Mouse (Mus musculus) neural tube, embryonic 12.5 days (tissue): ENCODE measurements around the gene Phldb1. TPM values are rescaled to one million over a fixed set of nuclear protein-coding genes. Genes with fewer than 3 reads are reported as not detected.
A peak's percentile ranks its signal among the peaks of the same experiment; 100 is the strongest.

Experiments used
- ATAC-seq: fragments of 200-750 bp; cut with Nextera tagmentation; 2 replicates; pipeline ENCODE4 v1.8.0; 2017; ENCODE audit warnings: low read depth, mild to moderate bottlenecking, moderate TSS enrichment, moderate library complexity; ENCODE audit not compliant: low FRiP score
- H3K27ac ChIP-seq: fragments of 300-500 bp; sonication (generic); 2 replicates; pipeline ENCODE4 v1.5.1; 2016
- H3K27me3 ChIP-seq: fragments of 300-500 bp; sonication (generic); replicated peaks from 2 replicates; pipeline ENCODE4 v1.6.1; 2016; ENCODE audit warnings: mild to moderate bottlenecking
- H3K36me3 ChIP-seq: fragments of 300-500 bp; sonication (generic); 2 replicates; pipeline ENCODE4 v1.6.1; 2016; ENCODE audit warnings: mild to moderate bottlenecking
- H3K4me1 ChIP-seq: fragments of 300-500 bp; sonication (generic); 2 replicates; pipeline ENCODE4 v1.6.1; 2016
- H3K4me2 ChIP-seq: fragments of 300-500 bp; sonication (generic); replicated peaks from 2 replicates; pipeline ENCODE4 v1.6.1; 2016; ENCODE audit warnings: mild to moderate bottlenecking
- H3K4me3 ChIP-seq: fragments of 300-500 bp; sonication (generic); 2 replicates; pipeline ENCODE4 v1.5.1; 2016
- H3K9ac ChIP-seq: fragments of 300-500 bp; sonication (generic); 2 replicates; pipeline ENCODE4 v1.6.1; 2016; ENCODE audit warnings: mild to moderate bottlenecking
- H3K9me3 ChIP-seq: fragments of 300-500 bp; sonication (generic); 2 replicates; pipeline ENCODE4 v1.6.1; 2016; ENCODE audit warnings: mild to moderate bottlenecking
- WGBS: fragments of 180-500 bp; shearing (Covaris S2); methylation state at CpG from one replicate; pipeline ENCODE4 v1.1.7; 2016; 5-methylcytosine and 5-hydroxymethylcytosine counted together
- polyA plus RNA-seq: library from polyadenylated mRNA; unstranded; fragments of >200 nt; fragmentation: Nextera tagmentation; extraction: Ambion mirVana; gene quantifications from 2 replicates; pipeline ENCODE4 v1.2.1, GENCODE M21; 2016

Gene Phldb1
- polyA plus RNA-seq, 1 experiment from 2014 or later: 58.9 TPM

DNA sequence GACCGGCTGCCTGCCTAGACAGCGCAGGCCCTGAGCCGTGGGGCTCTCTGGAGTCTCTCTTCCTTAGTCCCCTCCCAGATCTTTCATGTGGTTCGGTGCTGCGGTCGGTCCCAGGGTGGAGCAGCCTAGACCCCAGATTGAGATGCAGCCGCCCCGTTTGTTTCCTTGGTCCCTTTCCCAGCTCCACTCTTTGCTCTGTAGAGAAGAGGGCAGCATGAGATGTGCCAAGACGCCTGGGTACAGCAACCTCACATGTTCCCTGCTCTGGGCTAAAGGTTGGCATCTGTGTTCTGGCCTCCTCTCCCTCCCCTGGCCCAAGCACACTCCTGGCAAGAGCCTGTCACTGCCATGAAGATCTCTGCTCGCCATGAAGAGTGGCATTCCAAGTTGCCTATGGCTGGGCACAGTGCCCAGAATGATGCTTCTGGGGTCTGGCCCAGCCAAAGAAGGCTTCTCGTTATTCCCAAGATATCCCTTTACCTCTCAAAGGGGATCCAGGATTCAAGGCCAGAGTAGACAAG lies 11.4 kb downstream of the Phldb1 start:
- Histone ChIP-seq H3K4me3 (no peak overlapping the region), H3K36me3 (no peaks in the 10 kb centered on the region), H3K27me3 (no peaks in the 10 kb centered on the region), H3K9me3 (no peaks in the 10 kb centered on the region), H3K9ac (no peak overlapping the region), H3K27ac (peak overlapping the region; percentile 59; the same call in 1 of the 2 replicates), H3K4me1 (peaks cover 75% of the 10 kb centered on the region), H3K4me2 (0 out of 2 replicates have a peak overlapping the region, but pooled peaks have one; percentile 1)
- no peak for ATAC-seq
- 76% methylated on average over 11 of the region's 11 CpGs for WGBS

DNA sequence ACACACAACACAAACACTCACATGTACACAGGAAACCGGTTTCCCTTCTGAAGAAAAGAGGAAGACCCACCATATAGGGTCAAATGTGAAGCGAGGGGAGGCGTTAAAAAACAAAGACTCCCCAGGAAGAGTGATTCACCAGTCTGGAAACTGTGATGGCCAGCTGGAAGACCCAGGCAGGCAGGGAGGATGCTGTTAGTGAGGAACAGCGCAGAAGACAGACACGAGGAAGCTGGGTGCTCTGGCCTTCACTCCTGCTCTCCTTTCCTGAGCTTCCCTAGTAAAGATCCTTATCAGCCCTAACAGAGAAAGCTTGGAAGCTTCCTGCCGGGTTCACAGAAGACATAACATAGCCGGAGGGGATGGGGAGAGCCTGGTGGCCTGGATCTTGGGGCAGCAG lies 12.0 kb downstream of the Phldb1 start:
- peaks cover 75% of the 10 kb centered on the region for H3K4me1 ChIP-seq
- no peaks in the 10 kb centered on the region for H3K9me3 ChIP-seq
- no peak for ATAC-seq
- H3K4me2 ChIP-seq: peak overlapping the region; percentile 1; the same call in 1 of the 2 replicates
- H3K9ac ChIP-seq: no peak overlapping the region
- H3K4me3 ChIP-seq: no peak overlapping the region
- WGBS: 47% methylated on average over 7 of the region's 7 CpGs
- H3K36me3 ChIP-seq: peaks cover 2% of the 10 kb centered on the region
- H3K27me3 ChIP-seq: no peaks in the 10 kb centered on the region
- peak overlapping the region; percentile 59; the same call in 1 of the 2 replicates for H3K27ac ChIP-seq

DNA sequence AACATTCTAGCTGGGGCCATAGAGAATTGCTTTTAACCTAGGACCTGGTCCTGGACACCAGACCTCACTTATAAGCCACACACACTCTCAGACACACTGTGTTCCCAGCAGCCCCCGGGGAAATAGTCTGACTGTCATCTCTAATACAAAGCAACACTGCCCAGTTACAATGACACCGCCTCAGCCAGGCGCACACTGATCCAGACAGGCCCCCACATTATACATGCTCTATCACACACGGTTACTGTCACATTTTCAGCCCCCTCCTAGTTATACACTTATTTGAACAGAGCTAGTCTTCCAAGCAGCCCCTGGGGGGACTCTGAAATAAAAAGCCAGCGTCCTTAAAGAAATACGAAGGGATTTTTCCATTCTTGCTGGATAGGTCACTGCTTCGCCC lies 12.4 kb downstream of the Phldb1 start:
- no peak for ATAC-seq

DNA sequence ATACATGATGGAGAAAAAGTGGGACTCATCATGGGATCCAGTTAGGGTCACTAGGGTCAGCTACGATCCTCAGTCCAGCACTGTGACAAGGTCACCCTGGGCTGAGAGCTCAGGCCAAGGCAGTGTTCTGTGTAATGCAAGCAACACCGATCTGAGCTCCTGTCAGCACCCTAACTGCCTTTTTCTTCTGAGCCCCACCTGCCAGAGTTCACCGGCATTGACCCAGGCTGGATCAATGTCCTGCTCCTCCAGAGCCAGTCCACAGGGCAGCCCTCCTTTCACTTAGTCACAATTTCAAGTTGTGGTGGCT lies 13.2 kb downstream of the Phldb1 start:
- Histone ChIP-seq H3K9ac (no peak overlapping the region), H3K4me3 (no peak overlapping the region)

More for the DNA sequence above, 12.4 kb downstream of the Phldb1 start:
- Histone ChIP-seq H3K27ac (no peak overlapping the region), H3K9ac (peak overlapping the region; percentile 6; the same call in 1 of the 2 replicates), H3K4me1 (peaks cover 75% of the 10 kb centered on the region), H3K4me2 (no peak overlapping the region), H3K27me3 (no peaks in the 10 kb centered on the region), H3K36me3 (peaks cover 7% of the 10 kb centered on the region), H3K9me3 (no peaks in the 10 kb centered on the region), H3K4me3 (no peak overlapping the region)
- WGBS: 59% methylated on average over 7 of the region's 7 CpGs

DNA sequence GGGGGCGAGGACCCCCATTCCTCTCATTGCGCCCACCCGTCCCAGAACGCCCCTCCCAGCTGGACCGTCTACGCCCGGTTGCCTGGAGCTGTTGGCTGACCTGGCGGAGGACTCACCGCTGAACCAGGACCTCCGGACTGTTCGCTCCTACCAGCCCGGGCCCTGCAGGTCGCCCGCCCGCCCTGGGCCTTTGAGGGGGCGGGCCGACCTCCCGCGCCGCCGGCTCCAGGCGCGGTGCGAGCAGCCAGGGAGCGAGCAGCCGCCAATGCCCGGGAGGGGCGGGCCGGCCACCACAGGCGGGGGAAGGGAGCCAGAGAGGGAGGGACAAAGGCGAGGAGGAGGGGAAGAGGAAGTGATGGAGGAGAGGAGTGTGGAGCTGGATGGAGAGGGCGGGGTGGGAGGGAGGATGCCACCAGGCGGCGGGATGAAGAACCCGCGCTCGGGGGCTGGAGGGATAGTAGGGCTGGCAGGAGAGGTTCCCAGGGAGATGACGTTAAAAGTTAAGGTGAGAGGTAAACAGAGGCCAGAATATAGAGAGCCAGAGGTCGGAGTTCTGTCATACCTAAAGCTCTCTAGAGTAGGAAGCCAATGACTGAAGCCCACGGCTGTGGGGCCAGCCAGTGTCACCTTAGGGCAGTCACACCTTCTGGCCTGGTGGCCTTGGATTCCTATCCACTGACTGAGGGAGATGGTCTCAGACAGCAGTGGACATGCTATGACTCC lies 13.7 kb downstream of the Phldb1 start:
- peak; percentile 77 for ATAC-seq

More for the DNA sequence above, 13.2 kb downstream of the Phldb1 start:
- Histone ChIP-seq H3K9me3 (no peaks in the 10 kb centered on the region), H3K36me3 (peaks cover 13% of the 10 kb centered on the region), H3K27me3 (no peaks in the 10 kb centered on the region), H3K27ac (no peak overlapping the region), H3K4me1 (peaks cover 69% of the 10 kb centered on the region), H3K4me2 (peak overlapping the region; percentile 87)
- ATAC-seq: no peak
- WGBS: 89% methylated on average over 3 of the region's 3 CpGs

DNA sequence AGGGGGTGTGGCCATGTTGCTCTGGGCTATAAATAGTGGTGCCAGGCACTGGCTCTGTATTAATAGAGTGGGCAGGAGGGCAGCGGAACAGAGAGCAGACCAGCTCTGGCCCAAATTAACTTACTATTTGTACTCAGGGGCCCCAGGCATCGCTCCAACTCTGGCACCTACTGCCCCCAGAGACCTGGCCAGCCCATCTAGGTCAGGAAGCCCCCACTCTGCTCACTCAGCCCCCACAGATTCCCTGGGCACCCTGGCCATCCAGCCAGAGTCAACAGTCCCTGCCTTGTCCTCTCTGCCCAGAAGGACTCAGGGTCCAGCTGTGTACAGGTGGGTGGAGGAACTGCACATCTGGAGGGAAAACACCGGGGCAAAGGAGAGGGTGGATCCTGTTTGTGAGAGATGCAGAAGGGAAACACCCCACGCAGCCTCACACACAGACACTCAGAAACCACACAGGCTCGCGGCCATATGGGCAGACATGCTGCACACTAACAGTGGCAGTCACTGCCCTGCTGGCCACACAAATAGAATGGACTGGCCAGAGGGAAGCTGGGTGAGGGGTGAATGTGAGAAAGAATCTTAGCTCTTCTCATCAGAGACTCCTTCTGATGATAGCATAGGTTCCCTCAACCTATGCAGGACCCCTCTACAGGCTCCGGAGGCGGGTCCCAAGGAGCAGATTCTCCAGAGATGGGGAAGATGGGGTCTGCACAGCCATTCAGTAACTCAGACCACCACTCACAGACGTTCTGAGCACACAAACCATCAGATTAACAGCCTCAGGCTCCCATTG lies 14.4 kb downstream of the Phldb1 start:
- Histone ChIP-seq H3K36me3 (peaks cover 25% of the 10 kb centered on the region), H3K4me3 (peak overlapping the region; percentile 78), H3K27me3 (no peaks in the 10 kb centered on the region), H3K9me3 (no peaks in the 10 kb centered on the region), H3K9ac (peak overlapping the region; percentile 83), H3K4me2 (peak overlapping the region; percentile 87), H3K27ac (peak overlapping the region; percentile 33; the same call in 1 of the 2 replicates), H3K4me1 (peaks cover 56% of the 10 kb centered on the region)
- WGBS: 21% methylated on average over 9 of the region's 9 CpGs
- peak; percentile 39 for ATAC-seq

More for the DNA sequence above, 13.7 kb downstream of the Phldb1 start:
- H3K36me3 ChIP-seq: peaks cover 18% of the 10 kb centered on the region
- H3K4me1 ChIP-seq: peaks cover 64% of the 10 kb centered on the region
- H3K27ac ChIP-seq: peak overlapping the region; percentile 33; the same call in 1 of the 2 replicates
- peak overlapping the region; percentile 87 for H3K4me2 ChIP-seq
- peak overlapping the region; percentile 83 for H3K9ac ChIP-seq
- H3K4me3 ChIP-seq: peak overlapping the region; percentile 78
- no peaks in the 10 kb centered on the region for H3K9me3 ChIP-seq
- 2% methylated on average over 40 of the region's 40 CpGs for WGBS
- no peaks in the 10 kb centered on the region for H3K27me3 ChIP-seq

DNA sequence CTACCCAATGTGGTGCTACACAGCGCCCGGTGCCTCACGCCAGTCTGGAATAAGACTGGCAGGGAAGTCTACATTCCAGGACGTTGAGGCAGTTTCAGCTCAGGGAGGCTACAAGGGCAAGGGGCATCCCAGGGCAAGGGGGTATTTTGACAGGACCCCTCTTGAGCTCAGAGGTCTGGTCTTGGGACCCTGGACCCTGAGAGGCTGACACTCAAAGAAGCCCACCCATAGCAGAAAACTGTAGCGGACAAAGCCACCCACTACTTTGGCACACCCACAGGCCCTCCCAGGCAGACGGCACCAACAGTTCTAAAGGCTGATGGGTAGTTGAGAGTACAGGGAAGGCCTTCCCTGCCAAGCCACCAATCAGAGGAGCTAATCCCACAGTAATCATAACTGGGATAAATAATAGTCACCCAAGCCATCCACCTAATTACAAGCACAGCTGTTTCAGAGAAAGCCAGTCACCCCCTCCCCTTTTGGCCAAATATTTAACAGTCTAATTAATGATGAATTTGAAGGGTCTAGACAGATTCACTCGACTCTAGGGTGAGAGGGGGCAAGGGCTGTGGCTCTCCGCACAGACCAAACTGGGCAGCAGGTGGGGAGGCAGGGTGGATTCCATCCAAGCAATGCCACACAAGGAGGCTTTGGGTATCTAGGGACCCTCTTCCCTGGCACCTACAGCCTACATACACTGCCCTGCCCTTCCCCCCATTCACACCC lies 15.2 kb downstream of the Phldb1 start:
- no peak overlapping the region for H3K27ac ChIP-seq
- H3K36me3 ChIP-seq: peaks cover 33% of the 10 kb centered on the region
- no peaks in the 10 kb centered on the region for H3K27me3 ChIP-seq
- H3K4me3 ChIP-seq: peak overlapping the region; percentile 78
- H3K9me3 ChIP-seq: no peaks in the 10 kb centered on the region
- no peak for ATAC-seq
- H3K4me2 ChIP-seq: peak overlapping the region; percentile 87
- H3K4me1 ChIP-seq: peaks cover 49% of the 10 kb centered on the region
- H3K9ac ChIP-seq: peak overlapping the region; percentile 83
- 81% methylated on average over 8 of the region's 8 CpGs for WGBS

DNA sequence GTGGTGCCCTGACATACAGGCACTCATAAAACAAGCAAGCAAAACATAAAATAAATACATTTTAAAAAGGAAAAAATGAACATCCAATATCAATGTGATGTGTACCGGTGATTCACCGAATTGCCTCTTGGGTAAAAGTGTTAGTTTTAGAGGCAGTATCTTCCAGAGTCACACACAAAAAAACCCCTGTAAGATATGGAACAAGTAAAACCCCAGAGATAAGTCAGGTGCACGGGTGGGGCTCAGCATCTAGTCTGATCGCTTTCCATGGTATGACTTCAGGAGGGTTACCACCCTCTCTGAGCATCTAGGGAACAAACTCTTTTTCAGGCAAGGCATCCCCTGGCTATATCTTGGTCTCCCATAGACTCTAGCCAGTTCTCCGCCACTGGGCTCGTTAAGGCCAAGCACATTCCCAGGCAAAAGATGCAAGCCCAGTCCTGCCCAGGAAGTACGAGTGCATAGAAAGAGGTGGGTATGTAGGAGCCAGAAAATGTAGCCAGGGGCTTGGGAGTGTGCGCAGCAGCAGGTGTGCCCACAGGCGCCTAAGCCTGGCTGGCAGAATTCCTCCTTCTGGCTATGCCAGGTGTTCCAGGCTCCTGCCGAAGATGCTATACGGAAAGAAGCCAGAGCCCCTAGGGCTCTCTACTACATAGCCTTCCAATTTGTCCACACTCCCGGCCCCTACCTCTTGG lies 15.9 kb downstream of the Phldb1 start:
- Histone ChIP-seq H3K27ac (no peak overlapping the region), H3K4me2 (peak overlapping the region; percentile 87), H3K9ac (no peak overlapping the region; the same call in 1 of the 2 replicates), H3K27me3 (no peaks in the 10 kb centered on the region), H3K4me3 (no peak overlapping the region), H3K9me3 (no peaks in the 10 kb centered on the region), H3K36me3 (peaks cover 40% of the 10 kb centered on the region), H3K4me1 (peaks cover 41% of the 10 kb centered on the region)
- 92% methylated on average over 12 of the region's 12 CpGs for WGBS
- no peak for ATAC-seq

DNA sequence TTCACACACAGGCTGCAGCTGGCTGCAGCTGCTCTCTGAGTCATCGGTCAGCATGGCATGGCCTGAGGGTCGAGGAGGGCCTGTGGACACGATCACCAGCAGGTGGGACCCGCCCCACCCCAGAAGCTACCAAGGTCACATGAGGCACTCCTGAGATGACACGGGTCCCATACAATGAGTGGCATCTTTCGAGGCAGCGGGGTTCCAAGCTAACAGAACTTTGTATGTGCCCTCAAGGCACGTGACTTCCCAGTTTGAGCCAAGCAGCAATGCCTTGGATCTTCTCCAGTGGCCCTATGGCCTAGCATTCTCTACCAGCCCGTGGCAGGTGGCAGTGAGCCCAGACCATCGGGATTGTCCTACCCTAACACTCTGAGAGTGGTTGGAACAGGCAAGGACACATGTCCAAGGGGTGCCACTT lies 17.2 kb downstream of the Phldb1 start:
- no peak for ATAC-seq
- 81% methylated on average over 10 of the region's 10 CpGs for WGBS
- no peak overlapping the region for H3K27ac ChIP-seq

DNA sequence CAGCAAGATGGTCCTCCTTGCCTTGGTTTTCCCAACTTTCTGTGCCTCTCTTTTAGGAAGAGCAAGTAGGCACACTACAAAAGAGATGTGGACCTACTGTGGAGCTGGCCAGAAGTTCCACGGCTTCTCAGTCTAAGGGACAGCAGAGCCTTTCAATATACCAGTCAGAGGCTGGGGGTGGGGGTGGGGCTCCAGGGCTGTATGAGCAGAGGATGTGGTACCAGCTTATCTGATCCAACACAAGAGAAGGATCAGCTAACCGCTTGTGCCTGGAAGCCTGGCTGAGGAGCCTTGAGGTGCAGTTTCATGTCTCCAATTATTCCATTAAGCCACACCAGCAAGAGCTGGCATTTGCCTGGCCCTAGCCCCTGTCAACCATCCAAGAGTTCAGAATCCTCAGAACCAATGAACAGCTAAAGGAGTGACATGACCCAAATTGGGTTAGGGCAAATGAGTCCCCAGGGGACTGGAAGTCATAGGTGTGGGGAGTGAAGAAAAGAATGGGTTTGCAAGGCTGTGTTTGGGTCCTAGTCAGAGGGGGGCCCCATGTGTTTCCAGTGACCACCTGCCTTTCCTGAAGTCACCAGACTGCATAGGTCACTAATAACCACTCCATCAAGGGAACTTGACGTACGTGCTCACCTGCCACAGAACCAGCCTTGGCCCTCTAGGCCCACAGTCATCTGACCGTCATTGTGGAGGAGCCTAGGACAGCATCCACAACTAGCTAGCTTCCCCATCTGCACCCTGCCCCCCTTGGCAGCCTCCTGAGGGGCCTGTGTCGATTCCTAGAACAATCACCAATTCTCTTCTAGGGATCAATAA lies 17.8 kb downstream of the Phldb1 start:
- H3K36me3 ChIP-seq: peaks cover 58% of the 10 kb centered on the region

More for the DNA sequence above, 17.2 kb downstream of the Phldb1 start:
- peaks cover 29% of the 10 kb centered on the region for H3K4me1 ChIP-seq
- H3K9me3 ChIP-seq: no peaks in the 10 kb centered on the region
- H3K36me3 ChIP-seq: peaks cover 53% of the 10 kb centered on the region
- no peak overlapping the region for H3K4me3 ChIP-seq
- H3K27me3 ChIP-seq: no peaks in the 10 kb centered on the region
- no peak overlapping the region for H3K4me2 ChIP-seq
- H3K9ac ChIP-seq: no peak overlapping the region

More for the DNA sequence above, 17.8 kb downstream of the Phldb1 start:
- WGBS: 81% methylated on average over 6 of the region's 6 CpGs
- Histone ChIP-seq H3K27me3 (no peaks in the 10 kb centered on the region), H3K4me3 (no peak overlapping the region), H3K4me2 (no peak overlapping the region), H3K27ac (no peak overlapping the region), H3K4me1 (peaks cover 24% of the 10 kb centered on the region), H3K9ac (no peak overlapping the region), H3K9me3 (no peaks in the 10 kb centered on the region)
- ATAC-seq: no peak
